Mouse (Mus musculus): ENCODE measurements around the gene Ren1.
"Not testable (repeated sequence)": the region's sequence is repeated elsewhere in the genome, so short reads cannot be mapped to it uniquely, and the experiment has no call there.

Ren1 gene

GRCm38 (mm10) chr1:133350210-133350609 is at the start of gene Ren1:
TSS of gene Ren1 (plus strand) at chr1:133350510.
- no peak for DNase-seq (ENCODE audit: low spot score)

- DNase-seq (ENCODE audit: low spot score) = no peak
Observed at GRCm38 (mm10) chr1:133302540-133302939, 47.8 kb upstream of the Ren1 start.

GRCm38 (mm10) chr1:133306842-133307241 is 43.5 kb upstream of the Ren1 start:
- no peak for DNase-seq (ENCODE audit: low spot score)

- no peak for DNase-seq (ENCODE audit: low spot score)
Observed at GRCm38 (mm10) chr1:133307318-133307717, 43.0 kb upstream of the Ren1 start.

GRCm38 (mm10) chr1:133309652-133310267 is 40.5 kb upstream of the Ren1 start, which contains the start of gene Golt1a:
TSS of gene Golt1a (plus strand) at chr1:133309800.
- no peak for DNase-seq (ENCODE audit: low spot score)

GRCm38 (mm10) chr1:133311240-133311639 is 39.1 kb upstream of the Ren1 start:
- DNase-seq (ENCODE audit: low spot score) = no peak

- no peak for DNase-seq (ENCODE audit: low spot score)
Observed at GRCm38 (mm10) chr1:133311946-133312345, 38.4 kb upstream of the Ren1 start.

GRCm38 (mm10) chr1:133314364-133314763 is 35.9 kb upstream of the Ren1 start:
- no peak for DNase-seq (ENCODE audit: low spot score)

GRCm38 (mm10) chr1:133315775-133316174 is 34.5 kb upstream of the Ren1 start:
- no peak for DNase-seq (ENCODE audit: low spot score)

GRCm38 (mm10) chr1:133316577-133316976 is 33.7 kb upstream of the Ren1 start:
- DNase-seq (ENCODE audit: low spot score) = no peak

GRCm38 (mm10) chr1:133317149-133317548 is 33.2 kb upstream of the Ren1 start:
- DNase-seq (ENCODE audit: low spot score) = no peak

- no peak for DNase-seq (ENCODE audit: low spot score)
Observed at GRCm38 (mm10) chr1:133321267-133321925, 28.9 kb upstream of the Ren1 start, which contains the start of gene Kiss1. TSS of gene Kiss1 (plus strand) at chr1:133321875.

GRCm38 (mm10) chr1:133323333-133323732 is 27.0 kb upstream of the Ren1 start:
- DNase-seq (ENCODE audit: low spot score) = no peak

- no peak for DNase-seq (ENCODE audit: low spot score)
Observed at GRCm38 (mm10) chr1:133325951-133326350, 24.4 kb upstream of the Ren1 start.

- no peak for DNase-seq (ENCODE audit: low spot score)
Observed at GRCm38 (mm10) chr1:133327094-133327493, 23.2 kb upstream of the Ren1 start.

GRCm38 (mm10) chr1:133328299-133328795 is 22.0 kb upstream of the Ren1 start:
- DNase-seq (ENCODE audit: low spot score) = no peak

GRCm38 (mm10) chr1:133328896-133329637 is 21.2 kb upstream of the Ren1 start:
- no peak for DNase-seq (ENCODE audit: low spot score)

- DNase-seq (ENCODE audit: low spot score) = no peak
Observed at GRCm38 (mm10) chr1:133329638-133329964, 20.7 kb upstream of the Ren1 start.

- no peak for DNase-seq (ENCODE audit: low spot score)
Observed at GRCm38 (mm10) chr1:133331142-133331541, 19.2 kb upstream of the Ren1 start.

GRCm38 (mm10) chr1:133332656-133333430 is 17.5 kb upstream of the Ren1 start:
- DNase-seq (ENCODE audit: low spot score) = no peak

- no peak for DNase-seq (ENCODE audit: low spot score)
Observed at GRCm38 (mm10) chr1:133333937-133334336, 16.4 kb upstream of the Ren1 start.

- DNase-seq (ENCODE audit: low spot score) = not testable (repeated sequence)
Observed at GRCm38 (mm10) chr1:133340403-133340802, 9.9 kb upstream of the Ren1 start.

Data from urinary bladder, postnatal 10 days (tissue).